13 mouse cellular contexts compared by ENCODE assay signal in genomic region chr11:106742388-106742841, GRCm38 (mm10). TPM values are rescaled to one million over a fixed set of nuclear protein-coding genes. Genes with fewer than 3 reads are reported as not detected.
A peak's percentile ranks its signal among the peaks of the same experiment; 100 is the strongest.
DNase-seq lines count a peak whose midpoint lies in the region; ATAC-seq and TF ChIP-seq lines count a peak whose summit lies in the region.
"Had no signal": no experiment of that assay in that cellular context is flagged by ENCODE, and none has a peak within 500 bp of the region (broad histone marks: within the 10 kb centered on the region; RNA-seq: fewer than 3 reads in every experiment).

No protein-coding gene starts in this region.

- no peak overlapping the region for H3K9ac ChIP-seq in kidney, postnatal 0 days (ENCODE audit: low read depth, low read length)
- H3K9ac ChIP-seq: embryonic facial prominence, embryonic 15.5 days; limb, embryonic 12.5 days had no signal

- no peak overlapping the region for H3K4me2 ChIP-seq in kidney, postnatal 0 days (ENCODE audit: low read length)
- H3K4me2 ChIP-seq: embryonic facial prominence, embryonic 15.5 days; limb, embryonic 12.5 days had no signal

- WGBS in kidney, postnatal 0 days, result 36% methylated on average over 6 of the region's 6 CpGs
- 47% methylated on average over 6 of the region's 6 CpGs for WGBS in heart, embryonic 10.5 days

- no peak overlapping the region for H3K27ac ChIP-seq in kidney, postnatal 0 days
- H3K27ac ChIP-seq in heart, embryonic 10.5 days, result no peak overlapping the region
- H3K27ac ChIP-seq: embryonic facial prominence, embryonic 15.5 days; limb, embryonic 12.5 days had no signal

- H3K4me3 ChIP-seq in kidney, postnatal 0 days (replicated peaks; ENCODE audit: low read depth, low read length), result no peak overlapping the region
- no peak overlapping the region for H3K4me3 ChIP-seq in heart, embryonic 10.5 days
- H3K4me3 ChIP-seq: embryonic facial prominence, embryonic 15.5 days; limb, embryonic 12.5 days had no signal

- no peaks in the 10 kb centered on the region for H3K27me3 ChIP-seq in kidney, postnatal 0 days (ENCODE audit: insufficient read depth, low read length)
- no peaks in the 10 kb centered on the region for H3K27me3 ChIP-seq in heart, embryonic 10.5 days (ENCODE audit: insufficient read depth, poor library complexity, severe bottlenecking)
- H3K27me3 ChIP-seq: embryonic facial prominence, embryonic 15.5 days; limb, embryonic 12.5 days had no signal

- no peaks in the 10 kb centered on the region for H3K4me1 ChIP-seq in kidney, postnatal 0 days (replicated peaks; ENCODE audit: insufficient read depth, low read length)
- H3K4me1 ChIP-seq in heart, embryonic 10.5 days, result peaks cover 2% of the 10 kb centered on the region
- H3K4me1 ChIP-seq: embryonic facial prominence, embryonic 15.5 days; limb, embryonic 12.5 days had no signal

- no peaks in the 10 kb centered on the region for H3K36me3 ChIP-seq in kidney, postnatal 0 days (ENCODE audit: insufficient read depth, low read length)
- no peaks in the 10 kb centered on the region for H3K36me3 ChIP-seq in heart, embryonic 10.5 days
- H3K36me3 ChIP-seq: embryonic facial prominence, embryonic 15.5 days; limb, embryonic 12.5 days had no signal

- TF ChIP-seq CTCF in kidney, postnatal 0 days (IDR thresholded peaks at IDR 0.05; ENCODE audit: low read depth), result peak; percentile 80

- no peaks in the 10 kb centered on the region for H3K9me3 ChIP-seq in kidney, postnatal 0 days (replicated peaks; ENCODE audit: low read length)
- H3K9me3 ChIP-seq in heart, embryonic 10.5 days, result no peaks in the 10 kb centered on the region
- H3K9me3 ChIP-seq: embryonic facial prominence, embryonic 15.5 days had no signal

- ATAC-seq in kidney, postnatal 0 days (replicated peaks; ENCODE audit: low FRiP score, low read depth), result no peak
- peak; percentile 70 for ATAC-seq in CD4-positive, CD25-positive, alpha-beta regulatory T cell, adult 4 months
- ATAC-seq in inflammation-experienced regulatory T-cells, adult 6 months, result peak; percentile 70

- peak; percentile 86 for DNase-seq in kidney, postnatal 0 days (ENCODE audit: low spot score)
- no peak for DNase-seq in kidney, adult 18-20 months
- peak; percentile 73 for DNase-seq in NIH3T3 (ENCODE audit: low read depth)
- no peak for DNase-seq in adrenal gland, adult 2 months
- no peak for DNase-seq in heart, embryonic 10.5 days (ENCODE audit: low spot score)
- no peak for DNase-seq in right cerebral cortex, postnatal 10 days (ENCODE audit: low spot score in 2 of 2)
- DNase-seq: adrenal gland, postnatal 36 days; kidney, adult 8-10 months; thymus, postnatal 4 days had no signal

RNA-seq across cellular contexts. Expression of gene Pecam1, which starts 8.0 kb away (rescaled TPM):
- polyA plus RNA-seq in kidney, postnatal 0 days (2015; fragmentation: Nextera tagmentation; extraction: Ambion mirVana), result 54.1 and 55.0 TPM in 2 replicates
- polyA plus RNA-seq in CD4-positive, CD25-positive, alpha-beta regulatory T cell, adult 4 months (2017; shearing (Covaris generic)), result 100 to 1,000 TPM; 116 to 166 TPM
- 100 to 1,000 TPM in 2 of 3 experiments, 10 to 100 TPM in 1; 44.4 to 106 (median 100) TPM for polyA plus RNA-seq in inflammation-experienced regulatory T-cells, adult 6 months (2017; shearing (Covaris generic))
- total RNA-seq in adrenal gland, adult 2 months (2021), result 10 to 100 TPM; 64.0 to 94.8 TPM
- 15.5 and 17.5 TPM in 2 replicates for polyA plus RNA-seq in adrenal gland, adult 2 months (2012; rRNA removed)
- polyA plus RNA-seq in heart, embryonic 10.5 days (2016; fragmentation: Nextera tagmentation; extraction: Ambion mirVana), result 40.6 and 56.0 TPM in 2 replicates

RNA-seq across cellular contexts. Expression of gene Milr1, which starts 8.6 kb away (rescaled TPM):
- 0.78 and 0.89 TPM in 2 replicates for polyA plus RNA-seq in kidney, postnatal 0 days (2015; fragmentation: Nextera tagmentation; extraction: Ambion mirVana)
- 10 to 100 TPM in 1 of 2 experiments, 1 to 10 TPM in 1; 9.7 to 14.3 TPM for polyA plus RNA-seq in CD4-positive, CD25-positive, alpha-beta regulatory T cell, adult 4 months (2017; shearing (Covaris generic))
- 10 to 100 TPM in 2 of 3 experiments, 1 to 10 TPM in 1; 9.0 to 12.2 (median 11.5) TPM for polyA plus RNA-seq in inflammation-experienced regulatory T-cells, adult 6 months (2017; shearing (Covaris generic))
- 1 to 10 TPM in 1 of 2 experiments, under 1 TPM in 1; 0.81 to 2.6 TPM for total RNA-seq in adrenal gland, adult 2 months (2021)
- polyA plus RNA-seq in adrenal gland, adult 2 months (2012; rRNA removed), result not detected in 2 replicates
- 0.46 and 1.2 TPM in 2 replicates for polyA plus RNA-seq in heart, embryonic 10.5 days (2016; fragmentation: Nextera tagmentation; extraction: Ambion mirVana)

RNA-seq across cellular contexts. Expression of gene Polg2, which starts 36.9 kb away (rescaled TPM):
- 11.1 and 11.9 TPM in 2 replicates for polyA plus RNA-seq in kidney, postnatal 0 days (2015; fragmentation: Nextera tagmentation; extraction: Ambion mirVana)
- polyA plus RNA-seq in CD4-positive, CD25-positive, alpha-beta regulatory T cell, adult 4 months (2017; shearing (Covaris generic)), result 10 to 100 TPM; 15.0 to 15.3 TPM
- 10 to 100 TPM; 12.5 to 20.8 (median 13.3) TPM for polyA plus RNA-seq in inflammation-experienced regulatory T-cells, adult 6 months (2017; shearing (Covaris generic))
- 1 to 10 TPM; 3.3 to 6.2 TPM for total RNA-seq in adrenal gland, adult 2 months (2021)
- polyA plus RNA-seq in adrenal gland, adult 2 months (2012; rRNA removed), result 6.0 and 8.1 TPM in 2 replicates
- polyA plus RNA-seq in heart, embryonic 10.5 days (2016; fragmentation: Nextera tagmentation; extraction: Ambion mirVana), result 9.4 and 9.9 TPM in 2 replicates

RNA-seq across cellular contexts. Expression of gene Ddx5, which starts 46.6 kb away (rescaled TPM):
- polyA plus RNA-seq in kidney, postnatal 0 days (2015; fragmentation: Nextera tagmentation; extraction: Ambion mirVana), result 297 and 309 TPM in 2 replicates
- 100 to 1,000 TPM; 471 to 562 TPM for polyA plus RNA-seq in CD4-positive, CD25-positive, alpha-beta regulatory T cell, adult 4 months (2017; shearing (Covaris generic))
- 100 to 1,000 TPM; 400 to 575 (median 510) TPM for polyA plus RNA-seq in inflammation-experienced regulatory T-cells, adult 6 months (2017; shearing (Covaris generic))
- total RNA-seq in adrenal gland, adult 2 months (2021), result 1,000 to 10,000 TPM in 1 of 2 experiments, 100 to 1,000 TPM in 1; 763 to 1,110 TPM
- polyA plus RNA-seq in adrenal gland, adult 2 months (2012; rRNA removed), result 2,814 and 2,984 TPM in 2 replicates
- 203 and 259 TPM in 2 replicates for polyA plus RNA-seq in heart, embryonic 10.5 days (2016; fragmentation: Nextera tagmentation; extraction: Ambion mirVana)

RNA-seq across cellular contexts. Expression of gene Cep95, which starts 46.6 kb away (rescaled TPM):
- polyA plus RNA-seq in kidney, postnatal 0 days (2015; fragmentation: Nextera tagmentation; extraction: Ambion mirVana), result 12.7 and 13.8 TPM in 2 replicates
- 10 to 100 TPM; 36.7 to 48.9 TPM for polyA plus RNA-seq in CD4-positive, CD25-positive, alpha-beta regulatory T cell, adult 4 months (2017; shearing (Covaris generic))
- polyA plus RNA-seq in inflammation-experienced regulatory T-cells, adult 6 months (2017; shearing (Covaris generic)), result 10 to 100 TPM; 23.6 to 40.6 (median 34.6) TPM
- total RNA-seq in adrenal gland, adult 2 months (2021), result 10 to 100 TPM in 1 of 2 experiments, 1 to 10 TPM in 1; 7.1 to 12.5 TPM
- polyA plus RNA-seq in adrenal gland, adult 2 months (2012; rRNA removed), result 0.73 and 0.92 TPM in 2 replicates
- 15.8 and 18.3 TPM in 2 replicates for polyA plus RNA-seq in heart, embryonic 10.5 days (2016; fragmentation: Nextera tagmentation; extraction: Ambion mirVana)

Comparison
In these comparisons a context has a peak if more than half of its experiments do, and no peak if none do; other contexts are left out.
1. DNase-seq: peak in kidney, postnatal 0 days (single experiment) and NIH3T3 (single experiment); none in kidney, adult 18-20 months (single experiment), adrenal gland, adult 2 months (single experiment), heart, embryonic 10.5 days (single experiment) and right cerebral cortex, postnatal 10 days (0 of 2).